ENCODE assay signal across 16 mouse cellular contexts in genomic region chr6:115972083-115972764, GRCm38 (mm10). TPM values are rescaled to one million over a fixed set of nuclear protein-coding genes. Genes with fewer than 3 reads are reported as not detected.
DNase-seq lines count a peak whose midpoint lies in the region; ATAC-seq and TF ChIP-seq lines count a peak whose summit lies in the region.
"Had no signal": no experiment of that assay in that cellular context is flagged by ENCODE, and none has a peak within 500 bp of the region (broad histone marks: within the 10 kb centered on the region; RNA-seq: fewer than 3 reads in every experiment).

No protein-coding gene starts in this region.

- peaks cover 40% of the 10 kb centered on the region for H3K4me1 ChIP-seq in heart, embryonic 12.5 days (replicated peaks)
- peaks cover 19% of the 10 kb centered on the region for H3K4me1 ChIP-seq in lung, embryonic 14.5 days (ENCODE audit: insufficient read depth)
- H3K4me1 ChIP-seq in embryonic facial prominence, embryonic 10.5 days, result peaks cover 62% of the 10 kb centered on the region
- H3K4me1 ChIP-seq in forebrain, embryonic 15.5 days, result peaks cover 18% of the 10 kb centered on the region

- H3K27ac ChIP-seq in heart, embryonic 12.5 days (ENCODE audit: poor library complexity, severe bottlenecking), result no peak overlapping the region
- peak overlapping the region; percentile 24 for H3K27ac ChIP-seq in lung, embryonic 14.5 days (ENCODE audit: low read depth)
- H3K27ac ChIP-seq in embryonic facial prominence, embryonic 10.5 days (replicated peaks), result peak overlapping the region; percentile 31; the same call in 1 of the 2 replicates
- peak overlapping the region; percentile 19; the same call in 1 of the 2 replicates for H3K27ac ChIP-seq in forebrain, embryonic 15.5 days (replicated peaks)
- H3K27ac ChIP-seq: intestine, embryonic 15.5 days; liver, embryonic 13.5 days had no signal

- DNase-seq in heart, postnatal 14 days, result no peak
- DNase-seq in lung, embryonic 14.5 days, result peak; percentile 60
- DNase-seq in lung, adult 18-20 months, result no peak
- DNase-seq in embryonic facial prominence, embryonic 10.5 days (ENCODE audit: low spot score), result no peak
- DNase-seq in spleen, postnatal 36 days (ENCODE audit: low spot score in 2 of 2), result no peak
- no peak for DNase-seq in left cerebral cortex, postnatal 25 days (ENCODE audit: low spot score in 2 of 2)
- DNase-seq: adrenal gland, postnatal 14 days; cerebellum, adult 18-20 months; gastrocnemius, postnatal 25 days; layer of hippocampus, adult 9-11 months; liver, embryonic 13.5 days had no signal

- H3K4me2 ChIP-seq in heart, embryonic 12.5 days, result no peak overlapping the region
- no peak overlapping the region for H3K4me2 ChIP-seq in lung, embryonic 14.5 days
- H3K4me2 ChIP-seq in forebrain, embryonic 15.5 days (replicated peaks), result no peak overlapping the region
- H3K4me2 ChIP-seq: intestine, embryonic 15.5 days; liver, embryonic 13.5 days had no signal

- no peaks in the 10 kb centered on the region for H3K27me3 ChIP-seq in heart, embryonic 12.5 days (replicated peaks)
- H3K27me3 ChIP-seq in lung, embryonic 14.5 days (ENCODE audit: insufficient read depth, low read length), result no peaks in the 10 kb centered on the region
- no peaks in the 10 kb centered on the region for H3K27me3 ChIP-seq in embryonic facial prominence, embryonic 10.5 days (replicated peaks; ENCODE audit: low read depth, poor library complexity, severe bottlenecking)
- no peaks in the 10 kb centered on the region for H3K27me3 ChIP-seq in forebrain, embryonic 15.5 days
- H3K27me3 ChIP-seq: intestine, embryonic 15.5 days; liver, embryonic 13.5 days; Patski had no signal

- WGBS in heart, embryonic 12.5 days, result 73% methylated on average over 7 of the region's 7 CpGs
- WGBS in lung, embryonic 14.5 days, result 57% methylated on average over 7 of the region's 7 CpGs
- WGBS in embryonic facial prominence, embryonic 10.5 days, result 82% methylated on average over 7 of the region's 7 CpGs
- 77% methylated on average over 7 of the region's 7 CpGs for WGBS in forebrain, embryonic 15.5 days

- no peaks in the 10 kb centered on the region for H3K9me3 ChIP-seq in heart, embryonic 12.5 days (replicated peaks)
- H3K9me3 ChIP-seq in lung, embryonic 14.5 days (ENCODE audit: low read depth, low read length), result no peaks in the 10 kb centered on the region
- H3K9me3 ChIP-seq in embryonic facial prominence, embryonic 10.5 days, result no peaks in the 10 kb centered on the region
- H3K9me3 ChIP-seq in forebrain, embryonic 15.5 days, result no peaks in the 10 kb centered on the region
- H3K9me3 ChIP-seq: intestine, embryonic 15.5 days; liver, embryonic 13.5 days had no signal

- H3K36me3 ChIP-seq in heart, embryonic 12.5 days, result peaks cover 30% of the 10 kb centered on the region
- peaks cover 96% of the 10 kb centered on the region for H3K36me3 ChIP-seq in lung, embryonic 14.5 days (ENCODE audit: insufficient read depth)
- H3K36me3 ChIP-seq in embryonic facial prominence, embryonic 10.5 days (replicated peaks), result 0 out of 2 replicates have a peak, but pooled peaks cover 7% of the 10 kb centered on the region
- no peaks in the 10 kb centered on the region for H3K36me3 ChIP-seq in forebrain, embryonic 15.5 days

- intact Hi-C loops in heart, postnatal 14 days (cut with DNase I), result no loop called here
- intact Hi-C loops in left cerebral cortex, postnatal 25 days (cut with DNase I), result no loop called here

- no peak overlapping the region for H3K4me3 ChIP-seq in heart, embryonic 12.5 days
- no peak overlapping the region for H3K4me3 ChIP-seq in lung, embryonic 14.5 days (ENCODE audit: low read depth, low read length)
- no peak overlapping the region for H3K4me3 ChIP-seq in embryonic facial prominence, embryonic 10.5 days
- no peak overlapping the region for H3K4me3 ChIP-seq in forebrain, embryonic 15.5 days
- H3K4me3 ChIP-seq: intestine, embryonic 15.5 days; liver, embryonic 13.5 days had no signal

- no peak overlapping the region for H3K9ac ChIP-seq in heart, embryonic 12.5 days
- peak overlapping the region; percentile 20; the same call in 1 of the 2 replicates for H3K9ac ChIP-seq in lung, embryonic 14.5 days
- H3K9ac ChIP-seq in forebrain, embryonic 15.5 days (replicated peaks), result no peak overlapping the region
- H3K9ac ChIP-seq: intestine, embryonic 15.5 days; liver, embryonic 13.5 days had no signal

- 0 out of 2 replicates have a peak, but pooled peaks have one; percentile 20 for ATAC-seq in heart, embryonic 12.5 days (ENCODE audit: insufficient number of reproducible peaks, low FRiP score)
- ATAC-seq in lung, embryonic 14.5 days (ENCODE audit: insufficient read depth), result peak; percentile 52
- ATAC-seq in forebrain, embryonic 15.5 days (replicated peaks), result peak; percentile 35; the same call in 1 of the 2 replicates
- ATAC-seq: intestine, embryonic 15.5 days; Patski had no signal

- no peak for TF ChIP-seq CTCF in lung, embryonic 14.5 days (IDR thresholded peaks at IDR 0.05; ENCODE audit: low read depth)

RNA-seq across cellular contexts. Expression of gene Plxnd1, which starts 22.6 kb away (rescaled TPM):
- 60.8 and 80.5 TPM in 2 replicates for polyA plus RNA-seq in heart, embryonic 12.5 days (2016; fragmentation: Nextera tagmentation; extraction: Ambion mirVana)
- 100 to 1,000 TPM; 113 to 133 TPM for total RNA-seq in heart, postnatal 14 days (2021)
- polyA plus RNA-seq in lung, embryonic 14.5 days (2014; fragmentation: Nextera tagmentation; extraction: Ambion mirVana), result 81.9 and 84.2 TPM in 2 replicates
- 26.8 and 28.1 TPM in 2 replicates for polyA plus RNA-seq in embryonic facial prominence, embryonic 10.5 days (2016; fragmentation: Nextera tagmentation; extraction: Ambion mirVana)
- polyA plus RNA-seq in forebrain, embryonic 15.5 days (2015; fragmentation: Nextera tagmentation; extraction: Ambion mirVana), result 13.5 and 21.4 TPM in 2 replicates
- 100 to 1,000 TPM; 111 to 124 TPM for total RNA-seq in left cerebral cortex, postnatal 25 days (2021)

RNA-seq across cellular contexts. Expression of gene H1foo, which starts 27.5 kb away (rescaled TPM):
- not detected in 2 replicates for polyA plus RNA-seq in heart, embryonic 12.5 days (2016; fragmentation: Nextera tagmentation; extraction: Ambion mirVana)
- not detected for total RNA-seq in heart, postnatal 14 days (2021)
- polyA plus RNA-seq in lung, embryonic 14.5 days (2014; fragmentation: Nextera tagmentation; extraction: Ambion mirVana), result not detected in 2 replicates
- polyA plus RNA-seq in embryonic facial prominence, embryonic 10.5 days (2016; fragmentation: Nextera tagmentation; extraction: Ambion mirVana), result not detected in 2 replicates
- not detected in 2 replicates for polyA plus RNA-seq in forebrain, embryonic 15.5 days (2015; fragmentation: Nextera tagmentation; extraction: Ambion mirVana)
- not detected for total RNA-seq in left cerebral cortex, postnatal 25 days (2021)
- total RNA-seq: adrenal gland, postnatal 14 days; gastrocnemius, postnatal 25 days had no signal
- polyA plus RNA-seq: intestine, embryonic 15.5 days; liver, embryonic 13.5 days; Patski; spleen, adult 2 months had no signal

RNA-seq across cellular contexts. Expression of gene Rho, which starts 40.7 kb away (rescaled TPM):
- polyA plus RNA-seq in heart, embryonic 12.5 days (2016; fragmentation: Nextera tagmentation; extraction: Ambion mirVana), result 0.13 TPM in 1 of 2 replicates, not detected in the other
- total RNA-seq in heart, postnatal 14 days (2021), result under 1 TPM; 0.07 to 0.12 TPM
- polyA plus RNA-seq in lung, embryonic 14.5 days (2014; fragmentation: Nextera tagmentation; extraction: Ambion mirVana), result 0.09 and 0.18 TPM in 2 replicates
- 0.33 and 0.51 TPM in 2 replicates for polyA plus RNA-seq in embryonic facial prominence, embryonic 10.5 days (2016; fragmentation: Nextera tagmentation; extraction: Ambion mirVana)
- 0.09 and 0.19 TPM in 2 replicates for polyA plus RNA-seq in forebrain, embryonic 15.5 days (2015; fragmentation: Nextera tagmentation; extraction: Ambion mirVana)
- under 1 TPM in 1 of 2 experiments, not detected in 1; 0.25 TPM for total RNA-seq in left cerebral cortex, postnatal 25 days (2021)
- polyA plus RNA-seq: liver, embryonic 13.5 days had no signal
